ENCODE assay signal across 14 mouse cellular contexts in genomic region chr9:83560670-83561069, GRCm38 (mm10).
"Had no signal": no experiment of that assay in that cellular context is flagged by ENCODE, and none has a peak within 500 bp of the region (broad histone marks: within the 10 kb centered on the region; RNA-seq: fewer than 3 reads in every experiment).

No protein-coding gene starts in this region.

- H3K9me3 ChIP-seq: limb, embryonic 13.5 days; midbrain, embryonic 10.5 days; neural tube, embryonic 15.5 days had no signal

- H3K4me3 ChIP-seq: limb, embryonic 13.5 days; midbrain, embryonic 10.5 days; myocyte; neural tube, embryonic 15.5 days had no signal

- H3K9ac ChIP-seq: limb, embryonic 13.5 days; liver, embryonic 14.5 days; neural tube, embryonic 15.5 days had no signal

- DNase-seq: kidney, postnatal 10 days; left cerebral cortex, postnatal 4 days; lung, adult 18-20 months; lung, postnatal 4 days; midbrain, embryonic 14.5 days; right cerebral cortex, adult 18-20 months; thymus, postnatal 4 days had no signal

- ATAC-seq: lung, postnatal 0 days had no signal

- H3K27me3 ChIP-seq: limb, embryonic 13.5 days; neural tube, embryonic 15.5 days had no signal

- H3K36me3 ChIP-seq: limb, embryonic 13.5 days; midbrain, embryonic 10.5 days; neural tube, embryonic 15.5 days had no signal

- H3K27ac ChIP-seq: limb, embryonic 13.5 days; liver, embryonic 14.5 days; midbrain, embryonic 10.5 days; neural tube, embryonic 15.5 days; stomach, postnatal 0 days had no signal

- H3K4me2 ChIP-seq: limb, embryonic 13.5 days; neural tube, embryonic 15.5 days had no signal
